Mouse (Mus musculus) olfactory bulb, adult 2 months (tissue): ENCODE data around the gene Cops3.
"Not testable (repeated sequence)": the region's sequence is repeated elsewhere in the genome, so short reads cannot be mapped to it uniquely, and the experiment has no call there.

Experiments used
- CTCF ChIP-seq: fragments of 200-500 bp; IDR thresholded peaks from 2 replicates; pipeline ENCODE4 v1.5.1; 2012; ENCODE audit warnings: low read depth, mild to moderate bottlenecking, low read length, moderate library complexity; ENCODE audit not compliant: insufficient read depth
- POLR2A ChIP-seq: fragments of 200-500 bp; IDR thresholded peaks from 2 replicates; pipeline ENCODE4 v1.6.1; 2012; ENCODE audit warnings: mild to moderate bottlenecking, low read depth, low read length, moderate library complexity; ENCODE audit not compliant: insufficient read depth

- not testable (repeated sequence) for TF ChIP-seq CTCF, POLR2A
Observed at GRCm38 (mm10) chr11:59837789-59838188, 1.8 kb downstream of the Cops3 start.
